Mouse (Mus musculus): Measurements from ENCODE around the gene Rnf145.

Gene Rnf145

DNA sequence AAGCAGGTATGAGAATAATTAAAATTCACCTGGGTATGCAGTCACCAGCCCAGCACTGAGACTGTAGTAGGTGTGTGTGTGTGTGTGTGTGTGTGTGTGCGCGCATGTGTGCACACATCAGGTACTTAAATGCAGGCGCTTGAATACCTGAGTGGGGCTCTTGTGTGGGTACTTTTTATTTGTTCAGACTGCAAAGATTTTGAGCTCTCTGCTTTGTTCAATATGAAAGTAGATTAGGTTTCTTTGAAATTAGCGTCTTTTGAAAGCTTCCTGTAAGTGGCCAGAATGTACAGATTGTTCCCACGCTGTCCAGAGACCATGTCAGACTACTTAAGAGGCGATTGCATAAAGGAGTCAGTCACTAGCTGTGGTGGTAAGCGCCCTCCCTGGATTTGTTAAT, 18.6 kb downstream of the Rnf145 start:
- no peak for DNase-seq

- DNase-seq, result no peak
Observed at GRCm38 (mm10) chr11:44538101-44538500, 19.3 kb downstream of the Rnf145 start.

- no peak for DNase-seq
Observed at GRCm38 (mm10) chr11:44538501-44539290, 19.9 kb downstream of the Rnf145 start.

GRCm38 (mm10) chr11:44539291-44539930, 20.6 kb downstream of the Rnf145 start:
- DNase-seq, result no peak

- DNase-seq, result no peak
Observed at GRCm38 (mm10) chr11:44540243-44540642, 21.5 kb downstream of the Rnf145 start.

GRCm38 (mm10) chr11:44541280-44541679, 22.5 kb downstream of the Rnf145 start:
- no peak for DNase-seq

DNA sequence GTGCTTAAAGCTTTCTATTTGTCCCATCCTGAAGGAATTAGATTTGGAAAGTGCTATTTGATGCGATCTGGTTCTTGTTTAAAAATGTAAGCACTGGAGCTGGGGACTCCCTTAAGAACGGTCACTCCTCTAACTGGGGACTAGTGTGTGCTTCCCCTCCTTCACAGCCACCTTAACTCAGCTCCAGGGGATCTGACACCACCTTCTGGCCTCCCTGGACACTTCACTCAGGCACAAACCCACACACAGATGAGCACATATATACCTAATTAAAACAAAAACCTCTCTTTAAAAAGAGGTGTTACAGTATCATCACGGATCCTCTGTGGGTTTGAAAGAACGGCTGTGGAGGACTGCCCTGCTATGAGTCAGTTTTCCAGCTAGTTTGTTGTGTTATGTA, 23.0 kb downstream of the Rnf145 start:
- no peak for DNase-seq

DNA sequence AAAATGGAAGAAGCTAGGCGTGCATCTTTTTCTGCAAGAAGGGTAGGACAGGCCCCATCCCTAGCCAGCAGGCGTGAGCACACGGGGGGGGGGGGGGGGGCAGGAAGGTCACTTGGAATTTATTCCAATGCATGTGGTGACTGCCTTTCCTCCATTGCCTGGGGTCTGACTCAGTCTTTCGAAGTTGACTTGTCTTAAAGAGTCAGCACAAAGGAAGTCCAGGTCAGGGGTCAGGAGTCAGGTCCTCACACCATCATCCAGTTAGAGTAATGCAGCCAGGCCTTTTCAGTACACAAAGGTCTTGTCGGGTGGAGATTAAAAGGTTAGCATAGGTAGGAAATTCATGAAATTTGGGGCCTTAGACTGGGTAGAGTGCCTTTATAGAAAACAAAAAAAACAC, 24.8 kb downstream of the Rnf145 start:
- DNase-seq, result peak; percentile 23

- no peak for DNase-seq
Observed at GRCm38 (mm10) chr11:44543996-44544395, 25.2 kb downstream of the Rnf145 start.

- peak; percentile 26 for DNase-seq
Observed at GRCm38 (mm10) chr11:44545181-44545580, 26.4 kb downstream of the Rnf145 start.

- no peak for DNase-seq
Observed at GRCm38 (mm10) chr11:44546250-44546649, 27.5 kb downstream of the Rnf145 start.

GRCm38 (mm10) chr11:44547651-44548196, 29.0 kb downstream of the Rnf145 start:
- DNase-seq, result no peak

- DNase-seq, result no peak
Observed at GRCm38 (mm10) chr11:44548816-44549215, 30.1 kb downstream of the Rnf145 start.

DNA sequence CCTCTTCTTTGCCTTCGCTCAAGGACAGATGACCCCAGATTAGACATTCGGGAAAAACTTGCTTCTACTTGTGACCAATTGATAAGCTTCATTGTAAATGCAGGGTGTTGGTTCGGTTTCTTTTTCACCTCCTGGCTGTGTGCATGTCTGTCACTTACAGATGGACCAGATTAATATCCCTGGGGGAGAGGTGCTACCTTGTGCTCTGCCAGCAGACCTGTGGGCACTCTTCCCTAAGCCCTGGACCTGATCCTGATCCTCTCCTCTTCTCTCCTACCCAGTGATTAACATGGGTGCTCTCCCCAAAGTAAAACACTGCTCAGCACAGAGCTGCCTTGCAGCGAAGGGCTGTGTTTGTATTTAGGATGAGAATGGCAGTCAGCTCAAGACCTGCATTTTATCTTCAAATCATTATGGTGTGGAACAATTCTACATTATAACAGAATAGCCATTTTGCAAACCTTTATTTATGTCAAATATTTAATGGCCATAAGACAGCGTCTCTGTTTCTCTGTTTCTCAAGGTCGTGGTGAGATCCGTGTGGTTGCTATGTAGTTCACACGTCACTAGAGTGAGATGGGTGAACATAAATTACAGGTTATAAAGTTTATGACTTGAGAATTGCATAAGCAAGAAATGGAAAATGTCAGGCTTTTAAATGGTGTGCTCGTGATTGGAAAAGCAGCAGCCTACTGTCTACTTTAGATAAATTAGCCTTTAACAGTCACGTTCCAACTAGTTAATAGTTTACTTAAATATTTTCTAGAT, 30.9 kb downstream of the Rnf145 start:
- DNase-seq, result no peak

DNA sequence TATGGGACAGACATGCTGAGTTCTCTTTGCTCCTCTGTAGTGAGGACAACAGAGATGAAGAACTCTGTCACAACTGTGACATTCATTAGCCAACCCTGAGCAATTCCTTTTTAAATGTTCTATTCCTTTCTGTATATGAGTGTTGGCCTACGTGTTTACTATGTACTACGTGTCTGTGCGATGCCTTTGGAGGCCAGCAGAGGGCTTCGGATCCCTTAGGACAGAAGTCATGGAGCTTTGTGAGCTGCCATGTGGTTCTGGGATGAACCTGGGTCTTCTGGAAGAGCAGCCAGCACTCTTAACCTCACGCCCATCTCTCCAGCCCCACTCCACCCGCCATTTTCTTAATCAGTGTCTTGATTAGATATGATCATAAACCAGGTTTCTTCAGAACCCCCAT, 32.2 kb downstream of the Rnf145 start:
- DNase-seq, result no peak

DNA sequence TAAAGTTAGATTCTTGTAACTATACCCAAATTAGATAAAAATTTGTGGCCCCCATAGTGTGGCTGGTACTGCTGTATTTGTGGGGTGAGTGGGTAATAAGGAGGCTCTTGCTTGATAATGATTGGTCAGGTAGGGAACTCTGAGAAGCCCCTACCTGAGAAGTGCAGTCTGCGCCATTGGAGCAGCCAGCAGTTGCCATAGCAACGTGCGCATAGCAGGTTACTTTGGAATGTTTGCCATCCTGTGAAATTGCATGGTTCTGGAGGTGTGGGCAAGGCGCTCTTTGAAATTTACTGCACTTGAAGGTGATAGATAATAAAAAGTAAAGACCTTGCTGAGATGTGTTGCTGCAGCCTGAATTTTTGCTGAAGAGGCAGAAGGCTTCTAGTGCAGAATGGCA, 35.6 kb downstream of the Rnf145 start:
- DNase-seq, result no peak

GRCm38 (mm10) chr11:44558521-44558920, 39.8 kb downstream of the Rnf145 start:
- DNase-seq, result no peak

- no peak for DNase-seq
Observed at GRCm38 (mm10) chr11:44559466-44559865, 40.7 kb downstream of the Rnf145 start.

DNA sequence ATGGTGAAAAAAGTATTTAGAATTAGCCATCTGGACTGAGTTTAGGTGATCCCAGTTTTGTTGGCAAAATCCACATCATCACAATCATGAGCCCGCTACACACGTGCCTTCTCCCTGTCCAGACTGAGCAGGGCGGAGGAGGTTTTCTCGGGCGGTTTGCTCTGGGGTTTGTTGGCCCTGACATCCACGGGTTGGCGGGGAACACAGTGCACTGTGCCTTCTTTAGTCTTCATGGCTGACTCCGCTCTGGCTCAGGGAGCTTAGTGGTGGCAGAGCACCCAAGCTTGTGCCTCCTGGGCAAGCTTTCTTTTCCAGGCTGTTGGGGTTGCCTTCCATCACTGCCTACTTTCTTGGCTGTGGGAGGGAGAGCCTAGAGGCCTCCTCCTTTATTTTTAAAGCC, 41.6 kb downstream of the Rnf145 start:
- no peak for DNase-seq

DNA sequence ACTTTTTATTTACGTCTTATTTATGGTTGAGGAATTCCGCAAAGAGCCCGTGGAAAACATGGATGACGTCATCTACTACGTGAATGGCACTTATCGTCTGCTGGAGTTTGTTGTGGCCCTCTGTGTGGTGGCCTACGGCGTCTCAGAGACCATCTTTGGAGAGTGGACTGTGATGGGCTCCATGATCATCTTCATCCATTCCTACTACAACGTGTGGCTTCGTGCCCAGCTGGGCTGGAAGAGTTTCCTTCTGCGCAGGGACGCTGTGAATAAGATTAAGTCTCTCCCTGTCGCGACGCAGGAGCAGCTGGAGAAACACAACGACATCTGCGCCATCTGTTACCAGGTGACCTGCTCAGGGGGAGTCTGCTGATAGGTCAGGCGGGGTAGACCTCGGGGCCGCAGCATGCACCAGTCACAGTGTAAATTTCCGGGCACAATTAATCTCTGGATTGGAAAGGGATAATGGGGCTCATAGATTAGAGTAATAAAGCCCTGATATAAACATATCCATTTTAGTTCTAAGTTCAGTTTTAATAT, 42.8 kb downstream of the Rnf145 start:
- no peak for DNase-seq

- DNase-seq, result no peak
Observed at GRCm38 (mm10) chr11:44562389-44563135, 43.8 kb downstream of the Rnf145 start.

GRCm38 (mm10) chr11:44564245-44564864, 45.6 kb downstream of the Rnf145 start:
- DNase-seq, result no peak

All from kidney, adult 11 months (tissue).